Mouse (Mus musculus): ENCODE results near the gene Rnf34. TPM values are rescaled to one million over a fixed set of nuclear protein-coding genes. Genes with fewer than 3 reads are reported as not detected.
A peak's percentile ranks its signal among the peaks of the same experiment; 100 is the strongest.

Rnf34 gene
- polyA plus RNA-seq, 1 experiment from 2014 or later, result 32.0 TPM

- WGBS, result 68% methylated on average over 2 of the region's 2 CpGs
- H3K27me3 ChIP-seq, result no peaks in the 10 kb centered on the region
- H3K9me3 ChIP-seq (replicated peaks), result no peaks in the 10 kb centered on the region
- H3K27ac ChIP-seq (replicated peaks), result no peak overlapping the region
- no peaks in the 10 kb centered on the region for H3K4me1 ChIP-seq
- no peak overlapping the region for H3K9ac ChIP-seq
- H3K4me2 ChIP-seq (replicated peaks), result no peak overlapping the region
- peaks cover 50% of the 10 kb centered on the region for H3K36me3 ChIP-seq
- no peak overlapping the region for H3K4me3 ChIP-seq (replicated peaks)
- ATAC-seq (ENCODE audit: insufficient number of reproducible peaks, low FRiP score, low TSS enrichment, low read depth), result no peak
Observed at GRCm38 (mm10) chr5:122873573-122873972, 23.7 kb downstream of the Rnf34 start.

GRCm38 (mm10) chr5:122874359-122874758 is 24.5 kb downstream of the Rnf34 start:
- H3K27ac ChIP-seq (replicated peaks), result no peak overlapping the region
- H3K4me1 ChIP-seq, result no peaks in the 10 kb centered on the region
- no peak overlapping the region for H3K4me2 ChIP-seq (replicated peaks)
- no peak for ATAC-seq (ENCODE audit: insufficient number of reproducible peaks, low FRiP score, low TSS enrichment, low read depth)
- WGBS, result 79% methylated on average over 3 of the region's 3 CpGs
- no peak overlapping the region for H3K9ac ChIP-seq
- H3K4me3 ChIP-seq (replicated peaks), result no peak overlapping the region
- H3K36me3 ChIP-seq, result peaks cover 51% of the 10 kb centered on the region
- no peaks in the 10 kb centered on the region for H3K27me3 ChIP-seq
- H3K9me3 ChIP-seq (replicated peaks), result no peaks in the 10 kb centered on the region

- H3K36me3 ChIP-seq, result peaks cover 55% of the 10 kb centered on the region
- 81% methylated on average over 3 of the region's 3 CpGs for WGBS
- no peak overlapping the region for H3K9ac ChIP-seq
- H3K27ac ChIP-seq (replicated peaks), result no peak overlapping the region
- H3K4me2 ChIP-seq (replicated peaks), result no peak overlapping the region
- no peak for ATAC-seq (ENCODE audit: insufficient number of reproducible peaks, low FRiP score, low TSS enrichment, low read depth)
- 0 out of 2 replicates have a peak, but pooled peaks cover 4% of the 10 kb centered on the region for H3K4me1 ChIP-seq
- H3K9me3 ChIP-seq (replicated peaks), result no peaks in the 10 kb centered on the region
- no peaks in the 10 kb centered on the region for H3K27me3 ChIP-seq
- no peak overlapping the region for H3K4me3 ChIP-seq (replicated peaks)
Observed at GRCm38 (mm10) chr5:122876671-122877070, 26.8 kb downstream of the Rnf34 start.

GRCm38 (mm10) chr5:122880241-122880980 is 30.6 kb downstream of the Rnf34 start:
- H3K27ac ChIP-seq (replicated peaks), result no peak overlapping the region
- H3K4me1 ChIP-seq, result 0 out of 2 replicates have a peak, but pooled peaks cover 8% of the 10 kb centered on the region
- 91% methylated on average over 37 of the region's 37 CpGs for WGBS
- no peaks in the 10 kb centered on the region for H3K9me3 ChIP-seq (replicated peaks)
- H3K36me3 ChIP-seq, result peaks cover 42% of the 10 kb centered on the region
- H3K4me2 ChIP-seq (replicated peaks), result no peak overlapping the region
- H3K4me3 ChIP-seq (replicated peaks), result no peak overlapping the region
- no peak overlapping the region for H3K9ac ChIP-seq
- ATAC-seq (ENCODE audit: insufficient number of reproducible peaks, low FRiP score, low TSS enrichment, low read depth), result no peak
- no peaks in the 10 kb centered on the region for H3K27me3 ChIP-seq

- peaks cover 40% of the 10 kb centered on the region for H3K36me3 ChIP-seq
- 49% methylated on average over 5 of the region's 5 CpGs for WGBS
- H3K9me3 ChIP-seq (replicated peaks), result no peaks in the 10 kb centered on the region
- H3K27me3 ChIP-seq, result no peaks in the 10 kb centered on the region
- H3K4me1 ChIP-seq, result 0 out of 2 replicates have a peak, but pooled peaks cover 8% of the 10 kb centered on the region
- H3K4me2 ChIP-seq (replicated peaks), result no peak overlapping the region
- H3K27ac ChIP-seq (replicated peaks), result no peak overlapping the region
- H3K4me3 ChIP-seq (replicated peaks), result no peak overlapping the region
- ATAC-seq (ENCODE audit: insufficient number of reproducible peaks, low FRiP score, low TSS enrichment, low read depth), result peak; percentile 35; the same call in 1 of the 2 replicates
- no peak overlapping the region for H3K9ac ChIP-seq
Observed at GRCm38 (mm10) chr5:122881313-122881712, 31.5 kb downstream of the Rnf34 start.

GRCm38 (mm10) chr5:122882256-122883050 is 32.6 kb downstream of the Rnf34 start:
- H3K4me3 ChIP-seq (replicated peaks), result no peak overlapping the region
- 0 out of 2 replicates have a peak, but pooled peaks cover 8% of the 10 kb centered on the region for H3K4me1 ChIP-seq
- no peaks in the 10 kb centered on the region for H3K27me3 ChIP-seq
- H3K36me3 ChIP-seq, result peaks cover 30% of the 10 kb centered on the region
- no peak overlapping the region for H3K4me2 ChIP-seq (replicated peaks)
- H3K9me3 ChIP-seq (replicated peaks), result no peaks in the 10 kb centered on the region
- 79% methylated on average over 18 of the region's 18 CpGs for WGBS
- no peak overlapping the region for H3K27ac ChIP-seq (replicated peaks)
- H3K9ac ChIP-seq, result no peak overlapping the region
- no peak for ATAC-seq (ENCODE audit: insufficient number of reproducible peaks, low FRiP score, low TSS enrichment, low read depth)

- Histone ChIP-seq H3K27ac (replicated peaks) (no peak overlapping the region), H3K9ac (no peak overlapping the region), H3K36me3 (peaks cover 22% of the 10 kb centered on the region), H3K9me3 (replicated peaks) (no peaks in the 10 kb centered on the region), H3K4me1 (peaks cover 13% of the 10 kb centered on the region; the same call in 1 of the 2 replicates), H3K4me3 (replicated peaks) (no peak overlapping the region), H3K27me3 (no peaks in the 10 kb centered on the region), H3K4me2 (replicated peaks) (no peak overlapping the region)
- ATAC-seq (ENCODE audit: insufficient number of reproducible peaks, low FRiP score, low TSS enrichment, low read depth), result no peak
- WGBS, result 77% methylated on average over 9 of the region's 9 CpGs
Observed at GRCm38 (mm10) chr5:122883237-122883636, 33.4 kb downstream of the Rnf34 start.

- 43% methylated on average over 2 of the region's 2 CpGs for WGBS
- peaks cover 21% of the 10 kb centered on the region for H3K36me3 ChIP-seq
- no peaks in the 10 kb centered on the region for H3K27me3 ChIP-seq
- peaks cover 13% of the 10 kb centered on the region; the same call in 1 of the 2 replicates for H3K4me1 ChIP-seq
- ATAC-seq (ENCODE audit: insufficient number of reproducible peaks, low FRiP score, low TSS enrichment, low read depth), result no peak
- no peak overlapping the region for H3K4me2 ChIP-seq (replicated peaks)
- H3K9ac ChIP-seq, result no peak overlapping the region
- H3K4me3 ChIP-seq (replicated peaks), result no peak overlapping the region
- no peak overlapping the region for H3K27ac ChIP-seq (replicated peaks)
- H3K9me3 ChIP-seq (replicated peaks), result no peaks in the 10 kb centered on the region
Observed at GRCm38 (mm10) chr5:122883652-122884235, 33.9 kb downstream of the Rnf34 start.

- Histone ChIP-seq H3K27me3 (no peaks in the 10 kb centered on the region), H3K27ac (replicated peaks) (no peak overlapping the region), H3K9ac (no peak overlapping the region), H3K9me3 (replicated peaks) (no peaks in the 10 kb centered on the region), H3K36me3 (peaks cover 11% of the 10 kb centered on the region), H3K4me1 (peaks cover 13% of the 10 kb centered on the region; the same call in 1 of the 2 replicates), H3K4me2 (replicated peaks) (no peak overlapping the region), H3K4me3 (replicated peaks) (no peak overlapping the region)
- no peak for ATAC-seq (ENCODE audit: insufficient number of reproducible peaks, low FRiP score, low TSS enrichment, low read depth)
- WGBS, result 75% methylated on average over 7 of the region's 7 CpGs
Observed at GRCm38 (mm10) chr5:122884594-122885348, 34.9 kb downstream of the Rnf34 start.

GRCm38 (mm10) chr5:122887033-122887432 is 37.2 kb downstream of the Rnf34 start:
- Histone ChIP-seq H3K4me2 (replicated peaks) (no peak overlapping the region), H3K4me3 (replicated peaks) (no peak overlapping the region), H3K27ac (replicated peaks) (no peak overlapping the region), H3K4me1 (peaks cover 6% of the 10 kb centered on the region; the same call in 1 of the 2 replicates), H3K27me3 (no peaks in the 10 kb centered on the region), H3K36me3 (no peaks in the 10 kb centered on the region), H3K9me3 (replicated peaks) (no peaks in the 10 kb centered on the region), H3K9ac (no peak overlapping the region)
- ATAC-seq (ENCODE audit: insufficient number of reproducible peaks, low FRiP score, low TSS enrichment, low read depth), result no peak
- 82% methylated on average over 9 of the region's 9 CpGs for WGBS
